Mouse (Mus musculus): Measurements from ENCODE around the gene Cdkal1.

The Cdkal1 gene

GRCm38 (mm10) chr13:29697230-29697629, 158.2 kb downstream of the Cdkal1 start:
- no peak for DNase-seq

GRCm38 (mm10) chr13:29690734-29691133, 164.7 kb downstream of the Cdkal1 start:
- DNase-seq = no peak

- no peak for DNase-seq
Observed at GRCm38 (mm10) chr13:29688851-29689250, 166.6 kb downstream of the Cdkal1 start.

GRCm38 (mm10) chr13:29687872-29688271, 167.6 kb downstream of the Cdkal1 start:
- no peak for DNase-seq

- DNase-seq = no peak
Observed at GRCm38 (mm10) chr13:29679479-29680186, 175.8 kb downstream of the Cdkal1 start.

- DNase-seq = no peak
Observed at GRCm38 (mm10) chr13:29677559-29677958, 177.9 kb downstream of the Cdkal1 start.

GRCm38 (mm10) chr13:29670626-29671025, 184.8 kb downstream of the Cdkal1 start:
- DNase-seq = no peak

GRCm38 (mm10) chr13:29663908-29664307, 191.6 kb downstream of the Cdkal1 start:
- DNase-seq = no peak

- DNase-seq = no peak
Observed at GRCm38 (mm10) chr13:29655841-29656365, 199.6 kb downstream of the Cdkal1 start.

GRCm38 (mm10) chr13:29653407-29653806, 202.1 kb downstream of the Cdkal1 start:
- no peak for DNase-seq

- no peak for DNase-seq
Observed at GRCm38 (mm10) chr13:29652791-29653190, 202.7 kb downstream of the Cdkal1 start.

- no peak for DNase-seq
Observed at GRCm38 (mm10) chr13:29650576-29651236, 204.8 kb downstream of the Cdkal1 start.

- DNase-seq = no peak
Observed at GRCm38 (mm10) chr13:29649593-29649992, 205.9 kb downstream of the Cdkal1 start.

- DNase-seq = no peak
Observed at GRCm38 (mm10) chr13:29642226-29642625, 213.2 kb downstream of the Cdkal1 start.

GRCm38 (mm10) chr13:29641200-29641599, 214.3 kb downstream of the Cdkal1 start:
- no peak for DNase-seq

GRCm38 (mm10) chr13:29640186-29640585, 215.3 kb downstream of the Cdkal1 start:
- DNase-seq = no peak

- no peak for DNase-seq
Observed at GRCm38 (mm10) chr13:29638303-29638702, 217.2 kb downstream of the Cdkal1 start.

- no peak for DNase-seq
Observed at GRCm38 (mm10) chr13:29637788-29638187, 217.7 kb downstream of the Cdkal1 start.

- no peak for DNase-seq
Observed at GRCm38 (mm10) chr13:29635581-29635980, 219.9 kb downstream of the Cdkal1 start.

GRCm38 (mm10) chr13:29631342-29631741, 224.1 kb downstream of the Cdkal1 start:
- no peak for DNase-seq

GRCm38 (mm10) chr13:29628607-29629006, 226.9 kb downstream of the Cdkal1 start:
- no peak for DNase-seq

- no peak for DNase-seq
Observed at GRCm38 (mm10) chr13:29627438-29628124, 227.9 kb downstream of the Cdkal1 start.

GRCm38 (mm10) chr13:29624929-29625328, 230.5 kb downstream of the Cdkal1 start:
- no peak for DNase-seq

Data from cerebellum, adult 9-11 months (tissue).